Mouse (Mus musculus) olfactory bulb, adult 2 months (tissue): ENCODE measurements at regions not wholly inside any gene's neighbourhood (a gene's known extent, or its start where the extent isn't known, plus 50 kb on each side); places are given as distances from the start of the nearest gene placed in this dataset.

ENCODE experiments used
- H3K27ac ChIP-seq: fragments of 200-500 bp; 2 replicates; pipeline ENCODE4 v1.5.1; 2012; ENCODE audit warnings: low read depth, low read length; ENCODE audit not compliant: insufficient read depth
- H3K4me1 ChIP-seq: fragments of 200-500 bp; 2 replicates; pipeline ENCODE4 v1.6.1; 2012; ENCODE audit warnings: low read length; ENCODE audit not compliant: control insufficient read depth, insufficient read depth
- H3K4me3 ChIP-seq: fragments of 200-500 bp; 2 replicates; pipeline ENCODE4 v1.5.1; 2012; ENCODE audit warnings: mild to moderate bottlenecking, low read depth, low read length, moderate library complexity; ENCODE audit not compliant: insufficient read depth
- CTCF ChIP-seq: fragments of 200-500 bp; IDR thresholded peaks from 2 replicates; pipeline ENCODE4 v1.5.1; 2012; ENCODE audit warnings: low read depth, mild to moderate bottlenecking, low read length, moderate library complexity; ENCODE audit not compliant: insufficient read depth
- POLR2A ChIP-seq: fragments of 200-500 bp; IDR thresholded peaks from 2 replicates; pipeline ENCODE4 v1.6.1; 2012; ENCODE audit warnings: mild to moderate bottlenecking, low read depth, low read length, moderate library complexity; ENCODE audit not compliant: insufficient read depth
- WGBS: fragments of 180-500 bp; shearing (Covaris S2); methylation state at CpG from one replicate; pipeline ENCODE4 v1.1.7; 2018; 5-methylcytosine and 5-hydroxymethylcytosine counted together

- Histone ChIP-seq H3K4me3 (no peak overlapping the region), H3K4me1 (peaks cover 5% of the 10 kb centered on the region; the same call in 1 of the 2 replicates), H3K27ac (no peak overlapping the region)
- 74% methylated on average over 2 of the region's 2 CpGs for WGBS
- TF ChIP-seq CTCF: no peak
- no peak for TF ChIP-seq POLR2A
Observed at GRCm38 (mm10) chr9:113260296-113260695, 447.8 kb downstream of the Pdcd6ip start.

DNA sequence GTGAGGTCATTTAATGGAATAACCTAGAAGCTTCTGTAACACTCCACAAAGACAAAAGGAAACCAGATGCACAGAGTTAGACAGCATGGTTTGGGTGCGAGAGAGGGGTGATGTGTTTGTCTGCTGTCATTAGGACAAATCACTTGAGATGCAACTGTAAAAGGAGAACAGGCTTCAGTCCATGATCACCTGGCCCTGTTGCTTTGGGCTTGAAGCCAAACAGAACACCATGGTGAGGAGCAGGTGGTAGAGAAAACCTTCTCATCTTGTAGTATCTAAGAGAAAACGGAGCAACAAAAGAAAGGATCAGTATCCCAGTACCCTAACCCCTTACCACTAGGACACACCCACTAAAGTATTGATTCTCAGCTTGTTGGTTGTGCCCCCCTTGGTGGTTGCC, 449.5 kb downstream of the Pdcd6ip start:
- TF ChIP-seq CTCF: no peak
- no peak for TF ChIP-seq POLR2A
- Histone ChIP-seq H3K27ac (no peak overlapping the region), H3K4me1 (0 out of 2 replicates have a peak, but pooled peaks cover 3% of the 10 kb centered on the region), H3K4me3 (no peak overlapping the region)
- WGBS: 88% methylated on average over 2 of the region's 2 CpGs

- TF ChIP-seq POLR2A (no peak), CTCF (no peak)
- no peak overlapping the region for H3K27ac ChIP-seq
- H3K4me1 ChIP-seq: no peaks in the 10 kb centered on the region; the same call in 1 of the 2 replicates
- WGBS: 32% methylated on average over 12 of the region's 12 CpGs
- no peak overlapping the region for H3K4me3 ChIP-seq
Observed at GRCm38 (mm10) chr9:113248703-113249274, 459.3 kb downstream of the Pdcd6ip start.

GRCm38 (mm10) chr9:113247950-113248349, 460.1 kb downstream of the Pdcd6ip start:
- no peak for TF ChIP-seq CTCF
- no peak for TF ChIP-seq POLR2A
- Histone ChIP-seq H3K4me3 (no peak overlapping the region), H3K27ac (no peak overlapping the region), H3K4me1 (no peaks in the 10 kb centered on the region; the same call in 1 of the 2 replicates)
- 57% methylated on average over 5 of the region's 5 CpGs for WGBS

- Histone ChIP-seq H3K4me3 (no peak overlapping the region), H3K4me1 (no peaks in the 10 kb centered on the region; the same call in 1 of the 2 replicates), H3K27ac (no peak overlapping the region)
- 96% methylated on average over 2 of the region's 2 CpGs for WGBS
- TF ChIP-seq CTCF (no peak), POLR2A (no peak)
Observed at GRCm38 (mm10) chr9:113243870-113244269, 464.2 kb downstream of the Pdcd6ip start.

- Histone ChIP-seq H3K27ac (no peak overlapping the region), H3K4me3 (no peak overlapping the region), H3K4me1 (no peaks in the 10 kb centered on the region)
- TF ChIP-seq CTCF (no peak), POLR2A (no peak)
- WGBS: 95% methylated on average over 1 of the region's 1 CpGs
Observed at GRCm38 (mm10) chr9:113233370-113233769, 474.7 kb downstream of the Pdcd6ip start.

GRCm38 (mm10) chr9:113229391-113229790, 478.7 kb downstream of the Pdcd6ip start:
- TF ChIP-seq POLR2A: no peak
- no peak for TF ChIP-seq CTCF
- WGBS: 62% methylated on average over 1 of the region's 1 CpGs
- Histone ChIP-seq H3K27ac (no peak overlapping the region), H3K4me1 (no peaks in the 10 kb centered on the region), H3K4me3 (no peak overlapping the region)

GRCm38 (mm10) chr9:113213930-113214329, 494.1 kb downstream of the Pdcd6ip start:
- Histone ChIP-seq H3K4me1 (no peaks in the 10 kb centered on the region), H3K4me3 (no peak overlapping the region), H3K27ac (no peak overlapping the region)
- 59% methylated on average over 5 of the region's 5 CpGs for WGBS
- no peak for TF ChIP-seq POLR2A
- TF ChIP-seq CTCF: no peak

- TF ChIP-seq POLR2A: no peak
- no peak for TF ChIP-seq CTCF
- WGBS: 74% methylated on average over 2 of the region's 2 CpGs
- no peak overlapping the region for H3K4me3 ChIP-seq
- H3K27ac ChIP-seq: no peak overlapping the region
- H3K4me1 ChIP-seq: no peaks in the 10 kb centered on the region
Observed at GRCm38 (mm10) chr9:113212389-113212788, 495.7 kb downstream of the Pdcd6ip start.
